Mouse (Mus musculus): ENCODE data around the gene Gas2l1.

- TF ChIP-seq POLR2A (IDR thresholded peaks at IDR 0.05; ENCODE audit: insufficient read length, low read depth) (no peak), USF1 (IDR thresholded peaks at IDR 0.05; ENCODE audit: low read depth) (no peak), MAX (IDR thresholded peaks at IDR 0.05; ENCODE audit: low read depth) (no peak), TCF12 (IDR thresholded peaks at IDR 0.05; ENCODE audit: insufficient read depth, poor library complexity, severe bottlenecking) (no peak), POLR2AphosphoS2 (IDR thresholded peaks at IDR 0.05; ENCODE audit: insufficient read length, low read depth) (no peak), SRF (IDR thresholded peaks at IDR 0.05; ENCODE audit: control insufficient read depth, insufficient read length, low read depth) (no peak), MYOD1 (IDR thresholded peaks at IDR 0.05; ENCODE audit: control insufficient read depth in 1 of 3, insufficient read length in 2 of 3, low read depth in 2 of 3) (no peak), MYOG (IDR thresholded peaks at IDR 0.05; ENCODE audit: control insufficient read depth in 1 of 3, insufficient read depth in 1 of 3, insufficient read length in 2 of 3, low read depth in 2 of 3) (no peak)
These were observed 35.2 kb upstream of the Gas2l1 start for GRCm38 (mm10) chr11:5100283-5100682.

Measured in myocyte (in vitro differentiated cells).